Mouse (Mus musculus) kidney, embryonic 14.5 days (tissue): ENCODE measurements around the gene Rbms1. TPM values are rescaled to one million over a fixed set of nuclear protein-coding genes. Genes with fewer than 3 reads are reported as not detected.

ENCODE experiments used
- ATAC-seq: fragments of 200-750 bp; cut with Nextera tagmentation; 2 replicates; pipeline ENCODE4 v1.8.0; 2017; ENCODE audit warnings: moderate number of reproducible peaks, mild to moderate bottlenecking, moderate TSS enrichment, moderate library complexity; ENCODE audit not compliant: low FRiP score, low TSS enrichment
- H3K27ac ChIP-seq: fragments of 300-500 bp; sonication (generic); 2 replicates; pipeline ENCODE4 v1.5.1; 2014; ENCODE audit warnings: low read depth, mild to moderate bottlenecking, low read length, moderate library complexity, mixed read lengths
- H3K27me3 ChIP-seq: fragments of 300-500 bp; sonication (generic); 2 replicates; pipeline ENCODE4 v1.6.1; 2014; ENCODE audit warnings: mild to moderate bottlenecking, low read length; ENCODE audit not compliant: control insufficient read depth, insufficient read depth
- H3K36me3 ChIP-seq: fragments of 300-500 bp; sonication (generic); 2 replicates; pipeline ENCODE4 v1.6.1; 2014; ENCODE audit warnings: low read length, mixed read lengths; ENCODE audit not compliant: control insufficient read depth, insufficient read depth
- H3K4me1 ChIP-seq: fragments of 300-500 bp; sonication (generic); 2 replicates; pipeline ENCODE4 v1.6.1; 2014; ENCODE audit warnings: low read length, mixed read lengths; ENCODE audit not compliant: control insufficient read depth, insufficient read depth
- H3K4me2 ChIP-seq: fragments of 300-500 bp; sonication (generic); replicated peaks from 2 replicates; pipeline ENCODE4 v1.6.1; 2014; ENCODE audit warnings: low read depth, mild to moderate bottlenecking, low read length
- H3K4me3 ChIP-seq: fragments of 300-500 bp; sonication (generic); 2 replicates; pipeline ENCODE4 v1.5.1; 2014; ENCODE audit warnings: mild to moderate bottlenecking, low read length
- H3K9ac ChIP-seq: fragments of 300-500 bp; sonication (generic); 2 replicates; pipeline ENCODE4 v1.6.1; 2014; ENCODE audit warnings: low read depth, mild to moderate bottlenecking, low read length, moderate library complexity
- H3K9me3 ChIP-seq: fragments of 300-500 bp; sonication (generic); 2 replicates; pipeline ENCODE4 v1.6.1; 2016; ENCODE audit warnings: low read length; ENCODE audit not compliant: control insufficient read depth
- WGBS: fragments of 180-500 bp; shearing (Covaris S2); extraction: QIAGEN DNeasy Blood & Tissue Kit; methylation state at CpG from one replicate; pipeline ENCODE4 v1.1.7; 2014; 5-methylcytosine and 5-hydroxymethylcytosine counted together
- polyA plus RNA-seq: library from polyadenylated mRNA; unstranded; fragments of >200 nt; fragmentation: Nextera tagmentation; extraction: Ambion mirVana; gene quantifications from 2 replicates; pipeline ENCODE4 v1.2.1, GENCODE M21; 2014

Gene Rbms1
- polyA plus RNA-seq, 1 experiment from 2014 or later = 115 TPM

DNA sequence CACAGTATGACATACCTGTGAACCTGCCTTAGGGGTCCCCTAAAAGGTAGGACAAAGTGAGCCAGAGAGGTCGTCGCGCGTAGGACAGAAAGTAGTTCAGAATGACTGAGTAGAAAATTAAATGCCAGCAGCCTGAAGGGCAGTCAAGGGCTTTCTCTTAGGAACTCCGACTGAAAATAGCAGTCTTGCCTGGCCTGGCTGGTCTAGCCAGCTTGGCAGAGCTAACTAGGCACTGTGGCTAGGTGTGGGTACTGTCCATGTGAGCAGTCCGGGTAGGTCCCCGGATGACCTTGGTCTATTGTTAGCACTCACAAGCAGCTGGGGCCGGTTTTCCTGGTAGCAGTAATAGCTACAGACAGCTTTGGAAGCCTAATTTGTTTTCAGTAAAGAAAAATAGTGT is 242.8 kb downstream of the Rbms1 start:
- no peak overlapping the region for H3K4me3 ChIP-seq
- peaks cover 6% of the 10 kb centered on the region; the same call in 1 of the 2 replicates for H3K4me1 ChIP-seq
- H3K9me3 ChIP-seq = no peaks in the 10 kb centered on the region
- no peak overlapping the region for H3K27ac ChIP-seq
- ATAC-seq = no peak
- no peak overlapping the region for H3K4me2 ChIP-seq
- WGBS = 76% methylated on average over 8 of the region's 8 CpGs
- no peak overlapping the region for H3K9ac ChIP-seq
- no peaks in the 10 kb centered on the region for H3K27me3 ChIP-seq
- no peaks in the 10 kb centered on the region for H3K36me3 ChIP-seq

DNA sequence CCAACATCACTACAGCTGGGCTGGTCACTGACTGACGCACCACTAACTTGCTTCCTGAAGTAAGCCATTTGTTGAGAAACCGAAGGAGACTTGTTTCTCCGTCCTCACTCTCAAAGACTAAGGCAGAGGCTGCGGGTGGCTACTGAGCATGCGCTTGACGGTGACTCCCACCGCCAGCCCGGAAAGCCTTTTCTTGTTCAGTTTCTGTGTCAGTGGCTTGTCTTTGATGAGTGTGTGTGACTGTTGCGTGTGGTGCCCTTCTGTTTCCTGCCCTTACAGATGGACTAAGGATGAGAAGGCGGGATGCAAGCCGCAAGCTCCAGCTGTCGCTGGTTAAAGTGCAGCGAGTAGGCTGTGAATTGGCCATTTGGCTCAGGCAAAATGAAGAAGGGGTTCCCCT is 245.6 kb downstream of the Rbms1 start:
- H3K27ac ChIP-seq = no peak overlapping the region; the same call in 1 of the 2 replicates
- peak overlapping the region; percentile 12; the same call in 1 of the 2 replicates for H3K4me3 ChIP-seq
- peaks cover 6% of the 10 kb centered on the region; the same call in 1 of the 2 replicates for H3K4me1 ChIP-seq
- WGBS = 24% methylated on average over 13 of the region's 13 CpGs
- H3K9ac ChIP-seq = peak overlapping the region; percentile 25; the same call in 1 of the 2 replicates
- no peak for ATAC-seq
- H3K9me3 ChIP-seq = no peaks in the 10 kb centered on the region
- H3K27me3 ChIP-seq = no peaks in the 10 kb centered on the region
- H3K36me3 ChIP-seq = no peaks in the 10 kb centered on the region
- peak overlapping the region; percentile 39 for H3K4me2 ChIP-seq

DNA sequence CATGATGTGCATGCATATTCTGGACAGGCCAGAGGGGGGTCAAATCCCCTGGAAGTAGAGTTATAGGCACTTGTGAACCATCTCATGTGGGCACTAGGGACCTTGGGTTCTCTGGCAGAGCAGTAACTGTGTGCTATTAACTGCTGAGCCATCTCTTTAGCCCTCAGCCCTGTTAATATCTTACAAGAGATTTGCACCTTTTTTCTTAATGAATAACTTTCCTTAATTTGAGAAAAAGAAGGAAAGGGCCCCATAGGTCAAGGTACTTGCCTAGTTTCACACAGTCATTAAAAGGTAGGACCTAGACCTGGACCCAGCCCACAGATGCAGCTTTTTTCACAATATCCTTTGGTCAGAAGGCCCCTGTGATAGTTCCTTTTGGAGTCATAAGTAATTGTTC is 246.4 kb downstream of the Rbms1 start:
- Histone ChIP-seq H3K9me3 (no peaks in the 10 kb centered on the region), H3K27ac (no peak overlapping the region; the same call in 1 of the 2 replicates), H3K4me1 (peaks cover 6% of the 10 kb centered on the region; the same call in 1 of the 2 replicates), H3K27me3 (no peaks in the 10 kb centered on the region), H3K4me3 (no peak overlapping the region), H3K9ac (no peak overlapping the region), H3K36me3 (no peaks in the 10 kb centered on the region), H3K4me2 (no peak overlapping the region; the same call in 1 of the 2 replicates)
- peak; percentile 57; the same call in 1 of the 2 replicates for ATAC-seq

DNA sequence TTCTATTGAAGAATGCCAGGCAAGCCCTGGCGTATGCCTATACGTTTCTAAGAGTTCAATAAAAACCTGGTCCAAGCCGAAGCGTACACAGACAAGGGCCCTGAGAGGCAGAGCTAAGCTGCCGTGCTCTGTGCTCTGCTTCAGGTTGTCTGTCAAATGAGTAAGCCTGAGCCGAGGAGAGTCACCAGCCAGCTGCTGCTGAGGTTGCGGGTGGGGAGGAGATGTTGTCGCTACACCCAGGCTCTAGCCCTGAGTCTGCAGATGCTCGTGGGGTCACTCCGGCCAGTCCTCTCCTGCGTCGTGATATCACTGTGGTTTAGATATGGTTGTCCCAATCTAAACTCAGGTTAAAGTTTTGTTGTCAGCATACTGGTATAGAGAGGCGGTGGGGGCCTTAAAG is 247.2 kb downstream of the Rbms1 start:
- Histone ChIP-seq H3K9ac (no peak overlapping the region), H3K4me1 (peaks cover 6% of the 10 kb centered on the region; the same call in 1 of the 2 replicates), H3K4me3 (no peak overlapping the region), H3K9me3 (no peaks in the 10 kb centered on the region), H3K27me3 (no peaks in the 10 kb centered on the region), H3K36me3 (no peaks in the 10 kb centered on the region), H3K4me2 (no peak overlapping the region), H3K27ac (no peak overlapping the region)
- WGBS = 82% methylated on average over 13 of the region's 13 CpGs
- ATAC-seq = no peak

DNA sequence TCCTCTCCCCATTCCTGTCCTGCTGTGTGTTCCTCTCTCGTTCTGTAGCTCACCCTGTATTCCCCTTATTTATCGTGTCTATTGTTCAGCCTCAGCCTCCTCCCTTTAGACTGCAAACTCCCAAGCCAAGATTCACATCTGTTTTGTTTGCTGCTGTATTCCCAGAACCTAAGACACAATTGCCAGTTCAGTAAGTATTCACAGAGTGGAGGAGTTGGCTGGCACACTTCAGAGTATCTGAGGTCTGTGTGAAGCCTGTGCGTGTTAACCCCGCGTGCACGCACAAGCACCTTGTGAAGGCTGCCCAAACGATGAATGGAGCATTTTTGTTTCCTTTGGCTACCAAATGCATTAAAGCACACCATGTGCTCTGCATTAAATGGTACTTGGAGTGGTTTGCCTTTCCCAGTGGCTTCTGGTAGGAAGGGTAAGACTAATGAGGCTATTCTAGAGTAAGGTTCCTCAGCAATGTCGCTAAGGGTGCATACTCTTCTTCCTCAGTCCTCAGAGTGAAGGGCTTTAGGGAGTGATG is 248.0 kb downstream of the Rbms1 start:
- H3K36me3 ChIP-seq = no peaks in the 10 kb centered on the region
- H3K9ac ChIP-seq = no peak overlapping the region
- WGBS = 68% methylated on average over 8 of the region's 8 CpGs
- no peak overlapping the region for H3K4me3 ChIP-seq
- H3K27ac ChIP-seq = peak overlapping the region; percentile 20; the same call in 1 of the 2 replicates
- no peaks in the 10 kb centered on the region for H3K9me3 ChIP-seq
- H3K4me2 ChIP-seq = no peak overlapping the region
- H3K27me3 ChIP-seq = no peaks in the 10 kb centered on the region
- H3K4me1 ChIP-seq = peaks cover 6% of the 10 kb centered on the region; the same call in 1 of the 2 replicates
- no peak for ATAC-seq

DNA sequence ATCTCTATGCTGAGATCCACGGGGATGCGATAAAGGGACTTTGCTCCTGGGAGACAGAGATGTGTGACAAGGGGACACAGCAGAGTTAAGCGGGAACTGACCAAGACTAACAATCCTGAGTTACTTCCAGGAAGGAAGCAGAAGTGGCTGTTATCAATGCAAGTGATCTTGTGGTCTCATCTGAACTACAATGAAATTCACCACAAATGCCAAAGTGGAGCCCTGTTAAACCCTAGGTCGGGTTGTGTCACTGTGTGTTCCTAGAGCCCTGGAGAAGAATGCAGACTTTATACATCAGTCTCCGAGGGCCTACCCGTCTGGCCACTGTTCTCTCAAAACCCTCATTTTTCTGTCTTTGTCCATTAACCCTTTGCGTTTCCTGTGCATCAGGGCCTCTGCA is 248.5 kb downstream of the Rbms1 start:
- WGBS = 52% methylated on average over 7 of the region's 7 CpGs
- Histone ChIP-seq H3K9me3 (no peaks in the 10 kb centered on the region), H3K27ac (peak overlapping the region; percentile 20; the same call in 1 of the 2 replicates), H3K27me3 (no peaks in the 10 kb centered on the region), H3K36me3 (no peaks in the 10 kb centered on the region), H3K4me3 (no peak overlapping the region), H3K9ac (no peak overlapping the region), H3K4me1 (peaks cover 6% of the 10 kb centered on the region; the same call in 1 of the 2 replicates), H3K4me2 (no peak overlapping the region)
- no peak for ATAC-seq

DNA sequence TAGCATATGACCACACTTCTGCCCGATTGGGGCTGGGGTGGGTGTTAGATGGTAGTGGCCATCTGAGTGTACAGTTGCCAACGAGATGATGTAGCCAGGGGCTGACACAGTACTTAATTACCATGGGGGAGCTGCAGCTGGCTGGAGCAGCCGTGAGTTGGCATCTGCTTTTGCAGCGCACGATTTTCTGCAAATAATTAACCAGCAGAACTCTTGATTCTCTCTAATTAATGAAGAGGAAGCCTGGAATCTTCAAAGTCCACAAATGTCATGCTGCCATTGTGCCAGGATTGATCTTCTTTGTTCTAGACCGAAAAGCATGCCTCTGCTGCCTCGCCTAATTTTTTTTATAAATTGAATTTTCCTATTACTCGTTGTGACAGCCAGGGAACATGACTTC is 249.1 kb downstream of the Rbms1 start:
- H3K9me3 ChIP-seq = no peaks in the 10 kb centered on the region
- peaks cover 6% of the 10 kb centered on the region; the same call in 1 of the 2 replicates for H3K4me1 ChIP-seq
- no peaks in the 10 kb centered on the region for H3K36me3 ChIP-seq
- no peaks in the 10 kb centered on the region for H3K27me3 ChIP-seq
- H3K9ac ChIP-seq = no peak overlapping the region
- no peak overlapping the region for H3K4me3 ChIP-seq
- no peak overlapping the region for H3K4me2 ChIP-seq
- ATAC-seq = peak; percentile 58; the same call in 1 of the 2 replicates
- H3K27ac ChIP-seq = no peak overlapping the region
- 51% methylated on average over 8 of the region's 8 CpGs for WGBS

DNA sequence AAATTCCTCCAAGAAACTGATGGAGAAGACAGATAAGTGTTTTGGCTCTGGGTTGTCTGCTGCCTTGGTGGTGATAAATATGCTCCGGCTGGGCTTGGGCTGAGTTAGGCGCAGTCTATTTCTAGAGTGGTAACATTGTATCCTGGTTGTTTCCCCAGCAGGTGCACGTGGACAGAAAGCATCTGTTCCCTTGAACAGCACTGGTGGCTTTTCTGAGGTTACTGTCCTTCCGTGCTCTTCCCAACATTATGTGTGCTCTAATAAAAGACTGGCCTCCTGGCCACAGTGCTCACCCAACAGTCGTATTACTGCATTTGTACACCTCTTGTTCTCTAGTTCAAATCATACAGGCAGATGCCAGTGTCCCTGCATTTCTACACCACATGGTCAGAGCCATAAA is 250.1 kb downstream of the Rbms1 start:
- WGBS = 75% methylated on average over 5 of the region's 5 CpGs
- H3K9ac ChIP-seq = no peak overlapping the region
- H3K27ac ChIP-seq = no peak overlapping the region

DNA sequence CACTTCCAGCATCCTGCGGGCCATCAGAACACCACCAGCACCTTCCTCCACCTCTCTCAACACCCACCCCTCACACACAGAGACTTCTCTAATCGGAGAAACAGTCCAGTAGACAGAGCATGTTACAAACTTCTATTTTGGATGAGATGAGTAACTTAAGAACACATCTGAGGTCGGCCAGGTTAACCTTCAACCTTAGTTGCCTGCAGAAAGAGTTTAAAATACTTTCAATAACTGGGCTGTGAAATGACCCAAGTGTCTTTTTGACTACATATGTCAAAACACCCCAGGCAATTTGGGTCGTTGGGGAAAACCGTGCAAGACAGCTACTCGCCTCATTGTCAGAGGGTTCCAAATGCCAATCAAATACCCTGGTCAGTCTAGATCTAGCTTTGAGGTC is 250.5 kb downstream of the Rbms1 start:
- 57% methylated on average over 6 of the region's 6 CpGs for WGBS
- Histone ChIP-seq H3K4me2 (no peak overlapping the region), H3K9ac (no peak overlapping the region), H3K4me1 (peaks cover 5% of the 10 kb centered on the region; the same call in 1 of the 2 replicates), H3K27me3 (no peaks in the 10 kb centered on the region), H3K36me3 (no peaks in the 10 kb centered on the region), H3K4me3 (no peak overlapping the region), H3K27ac (no peak overlapping the region), H3K9me3 (no peaks in the 10 kb centered on the region)
- ATAC-seq = no peak

More for the DNA sequence above, 250.1 kb downstream of the Rbms1 start:
- H3K36me3 ChIP-seq = no peaks in the 10 kb centered on the region
- no peaks in the 10 kb centered on the region for H3K9me3 ChIP-seq
- H3K4me2 ChIP-seq = no peak overlapping the region
- peaks cover 6% of the 10 kb centered on the region; the same call in 1 of the 2 replicates for H3K4me1 ChIP-seq
- no peak overlapping the region for H3K4me3 ChIP-seq
- no peaks in the 10 kb centered on the region for H3K27me3 ChIP-seq
- no peak for ATAC-seq
